Mouse (Mus musculus): ENCODE data around the gene Prss21.
"Not testable (repeated sequence)": the region's sequence is repeated elsewhere in the genome, so short reads cannot be mapped to it uniquely, and the experiment has no call there.

The Prss21 gene

DNA sequence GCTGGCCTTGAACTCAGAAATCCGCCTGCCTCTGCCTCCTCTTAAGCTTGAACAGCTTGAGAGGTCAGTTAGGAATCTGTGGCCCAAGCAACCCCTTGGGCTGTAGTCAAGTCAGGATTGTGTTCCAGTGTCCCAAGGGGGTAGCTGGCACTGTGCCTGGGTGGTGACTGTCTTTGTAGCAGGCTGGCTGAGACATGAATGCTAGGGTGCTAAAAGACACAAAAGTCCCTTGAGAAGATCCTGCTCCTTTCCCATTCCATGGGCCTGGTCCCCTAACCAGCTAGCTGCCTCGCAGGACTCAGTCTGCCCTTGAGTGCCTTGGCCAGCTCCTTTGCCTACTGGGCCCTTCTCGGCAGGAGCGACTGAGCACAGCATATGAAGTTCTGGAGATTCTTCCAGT is 4.9 kb upstream of the Prss21 start:
- no peak for DNase-seq (ENCODE audit: low spot score in 2 of 2)

DNA sequence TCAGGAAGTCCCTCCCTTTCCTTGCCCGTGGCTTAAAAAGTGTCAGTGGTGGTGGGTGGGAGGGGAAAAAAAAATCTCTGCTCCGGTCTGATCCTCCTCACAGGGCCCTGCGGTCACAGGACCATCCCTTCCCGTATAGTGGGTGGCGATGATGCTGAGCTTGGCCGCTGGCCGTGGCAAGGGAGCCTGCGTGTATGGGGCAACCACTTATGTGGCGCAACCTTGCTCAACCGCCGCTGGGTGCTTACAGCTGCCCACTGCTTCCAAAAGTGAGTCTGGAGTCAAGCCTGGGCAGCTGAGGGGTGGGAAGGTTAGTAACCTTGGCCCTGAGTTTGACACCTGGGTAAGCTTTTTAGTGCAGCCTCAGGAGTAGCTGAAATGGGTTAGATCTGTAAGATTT is 657 bp downstream of the Prss21 start:
- DNase-seq (ENCODE audit: low spot score in 2 of 2): no peak

DNA sequence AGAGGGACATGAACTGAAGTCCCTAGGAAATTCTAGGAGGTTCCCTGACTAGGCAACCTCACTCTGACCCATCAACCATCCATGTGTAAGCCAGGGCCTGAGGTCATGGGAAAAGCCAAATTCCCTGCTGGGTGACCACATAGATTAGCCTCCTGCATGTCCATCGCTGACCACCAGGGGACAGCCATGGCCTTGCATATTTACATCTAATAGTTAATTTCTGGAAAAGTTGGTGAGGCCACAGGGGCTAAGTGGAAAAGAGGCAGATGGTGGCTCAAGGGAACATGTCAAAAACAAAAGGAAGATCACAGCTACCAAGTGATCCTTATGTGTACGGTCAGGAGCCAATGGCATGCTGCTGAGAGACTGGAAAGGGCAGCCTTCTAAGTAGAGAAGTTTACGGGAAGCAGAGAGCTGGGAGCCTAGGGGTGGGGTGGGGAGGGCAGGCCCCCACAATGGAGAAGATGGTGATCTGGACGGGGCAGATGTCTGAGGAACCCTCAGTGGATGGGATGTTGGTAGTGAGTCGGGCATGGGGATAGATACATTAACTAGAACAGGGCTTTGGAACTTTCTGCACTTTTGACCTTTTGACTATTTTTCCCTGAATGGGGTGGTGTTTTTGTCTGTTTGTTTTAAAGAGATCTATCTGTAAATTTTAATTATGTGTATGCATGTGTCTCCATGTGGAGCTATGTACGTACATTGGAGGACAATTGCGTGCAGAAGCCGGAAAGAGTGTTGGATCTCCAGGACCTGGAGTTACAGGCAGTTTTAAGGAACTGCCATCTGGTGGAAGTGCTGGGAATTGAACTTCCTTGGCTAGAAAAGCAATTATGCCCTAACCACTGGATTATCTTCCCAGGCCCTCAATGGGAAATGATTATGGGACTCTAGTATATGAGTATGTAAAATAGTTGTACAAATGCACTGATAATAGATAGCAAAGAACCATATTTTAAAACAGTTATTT is 6.3 kb downstream of the Prss21 start:
- peak in 1 of 2 experiments; percentile 35 for DNase-seq (ENCODE audit: low spot score in 2 of 2)

DNA sequence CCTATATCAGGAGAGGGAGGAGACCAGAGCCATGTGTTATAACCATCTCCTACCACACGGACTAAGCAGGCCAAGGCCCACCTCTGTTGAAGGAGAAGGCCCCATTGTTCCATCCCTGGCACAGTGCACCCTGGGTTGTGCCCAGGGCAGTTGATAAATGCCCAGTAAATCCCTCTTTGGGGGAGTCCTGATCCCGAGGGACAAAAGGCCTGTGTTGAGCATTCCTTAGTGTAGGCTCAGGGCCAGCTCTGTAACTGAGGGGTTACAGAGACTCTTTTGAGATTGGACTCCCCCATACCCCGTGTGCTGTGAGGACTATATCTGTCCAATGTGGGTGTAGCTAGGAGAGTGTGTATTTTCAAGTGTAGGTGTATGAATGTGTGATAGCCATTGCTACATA is 8.9 kb downstream of the Prss21 start:
- DNase-seq (ENCODE audit: low spot score in 2 of 2): peak in 1 of 2 experiments; percentile 20

DNA sequence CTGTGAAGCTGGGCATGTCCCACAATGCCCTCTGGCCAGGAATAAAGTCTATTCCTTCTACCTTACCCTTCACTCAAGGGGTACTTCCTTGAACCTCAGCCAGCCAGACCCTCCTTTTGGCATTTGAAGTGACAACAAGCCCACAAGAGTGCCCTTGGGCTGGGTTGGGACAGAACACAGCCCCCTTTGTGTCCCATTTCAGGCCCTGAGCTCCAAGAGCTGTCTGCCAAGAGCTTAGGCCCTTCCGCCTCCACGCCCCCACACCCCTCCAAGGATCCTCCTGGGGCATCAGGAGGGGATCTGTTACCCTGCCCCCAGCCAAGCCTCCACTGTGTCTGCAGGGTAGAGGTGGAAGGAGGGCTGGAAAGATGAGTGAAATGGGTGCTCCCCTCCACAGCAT is 9.3 kb downstream of the Prss21 start:
- peak in 1 of 2 experiments; percentile 8 for DNase-seq (ENCODE audit: low spot score in 2 of 2)

DNA sequence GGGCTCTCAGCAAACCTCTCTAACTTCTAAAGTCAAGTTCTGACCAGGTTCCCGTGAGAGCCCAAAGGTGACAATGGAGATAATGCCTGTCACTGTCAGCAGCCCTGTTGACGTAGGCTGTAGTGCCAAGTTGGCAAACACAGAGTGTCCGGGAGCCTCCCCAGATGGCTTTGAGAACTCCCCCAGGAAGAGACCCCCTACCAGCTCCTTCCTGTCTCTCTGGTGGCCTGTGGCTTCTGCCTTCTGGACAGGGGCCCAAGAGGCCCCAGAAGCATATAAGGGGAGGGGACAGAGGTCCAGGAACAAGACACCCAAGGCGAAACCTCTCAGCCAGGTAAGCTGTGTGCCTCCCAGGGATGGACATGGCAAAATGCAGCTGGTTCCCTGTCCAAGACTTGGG is 12.7 kb downstream of the Prss21 start, which contains the start of the genes Dcpp1 and Dcpp2:
Gene Dcpp1 (plus strand): TSS at position 301 of the 400 bp plus-strand sequence.
Gene Dcpp2 (plus strand): TSS at position 305 of the 400 bp plus-strand sequence.
- DNase-seq (ENCODE audit: low spot score in 2 of 2): not testable (repeated sequence)

DNA sequence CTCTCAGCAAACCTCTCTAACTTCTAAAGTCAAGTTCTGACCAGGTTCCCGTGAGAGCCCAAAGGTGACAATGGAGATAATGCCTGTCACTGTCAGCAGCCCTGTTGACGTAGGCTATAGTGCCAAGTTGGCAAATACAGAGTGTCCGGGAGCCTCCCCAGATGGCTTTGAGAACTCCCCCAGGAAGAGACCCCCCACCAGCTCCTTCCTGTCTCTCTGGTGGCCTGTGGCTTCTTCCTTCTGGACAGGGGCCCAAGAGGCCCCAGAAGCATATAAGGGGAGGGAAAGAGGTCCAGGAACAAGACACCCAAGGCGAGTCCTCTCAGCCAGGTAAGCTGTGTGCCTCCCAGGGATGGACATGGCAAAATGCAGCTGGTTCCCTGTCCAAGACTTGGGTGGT is 49.3 kb downstream of the Prss21 start, which contains the start of gene Dcpp3:
Gene Dcpp3 (plus strand): TSS at position 301 of the 400 bp plus-strand sequence.
- not testable (repeated sequence) for DNase-seq (ENCODE audit: low spot score in 2 of 2)
